Mouse (Mus musculus): ENCODE measurements around the gene Gm49380.

The Gm49380 gene

GRCm38 (mm10) chr9:44113105-44113789, at the start of gene Gm49380, which contains the start of gene Rnf26:
Gene Gm49380, minus strand, starts transcription at chr9:44113500.
Gene Rnf26, minus strand, starts transcription at chr9:44113517.
- DNase-seq: peak; percentile 96 to 98

DNA sequence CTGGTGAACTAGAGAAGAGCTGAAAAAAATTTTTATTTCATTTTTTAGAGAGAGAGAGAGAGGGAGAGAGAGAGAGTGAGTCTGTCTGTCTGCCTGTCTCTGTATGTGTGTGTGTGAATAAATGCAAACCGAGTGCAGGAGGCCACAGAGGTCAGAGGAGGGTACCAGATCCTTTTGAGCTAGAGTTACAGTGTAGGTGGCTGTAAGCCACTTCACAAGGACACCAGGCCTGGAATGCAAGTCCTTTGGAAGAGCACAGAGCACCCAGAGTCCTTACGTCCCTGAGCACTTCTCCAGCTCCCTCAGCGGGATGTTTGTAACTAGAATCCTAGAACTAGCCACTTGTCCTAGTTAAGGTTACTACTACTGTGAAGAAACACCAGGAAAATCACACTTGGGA, 46.6 kb upstream of the Gm49380 start:
- DNase-seq: no peak

- DNase-seq: peak in 1 of 2 experiments; percentile 34
Observed at GRCm38 (mm10) chr9:44147290-44147689, 34.0 kb upstream of the Gm49380 start.

- no peak for DNase-seq
Observed at GRCm38 (mm10) chr9:44144718-44145060, 31.4 kb upstream of the Gm49380 start.

DNA sequence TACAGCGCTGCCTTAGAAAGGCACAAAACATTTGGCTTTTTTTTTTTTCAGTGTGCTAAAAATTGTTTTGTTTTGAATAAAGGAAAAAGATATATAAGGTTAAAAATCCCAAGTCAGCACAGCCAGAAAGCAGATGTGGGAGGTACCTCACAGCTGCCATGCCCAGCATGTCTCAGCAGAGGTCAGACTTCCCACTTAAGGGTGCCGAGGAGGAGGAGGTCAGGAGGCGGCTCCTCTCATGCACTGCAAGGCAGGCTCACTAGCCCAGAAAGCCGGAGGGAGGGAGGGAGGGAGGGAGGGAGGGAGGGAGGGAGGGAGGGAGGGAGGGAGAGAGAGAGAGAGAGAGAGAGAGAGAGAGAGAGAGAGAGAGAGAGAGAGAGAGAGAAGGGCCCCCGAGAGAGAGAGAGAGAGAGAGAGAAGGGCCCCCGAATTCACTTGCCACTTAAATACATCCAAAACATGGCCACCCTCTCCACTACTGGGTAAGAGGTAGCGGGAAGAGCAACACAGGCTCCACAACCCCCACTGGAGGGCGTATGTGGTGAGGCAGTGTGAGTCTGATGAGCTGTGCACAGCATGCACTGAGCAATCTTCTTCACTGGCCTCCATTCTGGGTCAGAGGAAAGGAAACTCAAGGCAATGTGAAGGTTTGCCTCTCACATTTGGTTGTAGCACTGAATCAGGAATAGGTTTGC, 30.9 kb upstream of the Gm49380 start:
- peak; percentile 51 to 64 for DNase-seq

DNA sequence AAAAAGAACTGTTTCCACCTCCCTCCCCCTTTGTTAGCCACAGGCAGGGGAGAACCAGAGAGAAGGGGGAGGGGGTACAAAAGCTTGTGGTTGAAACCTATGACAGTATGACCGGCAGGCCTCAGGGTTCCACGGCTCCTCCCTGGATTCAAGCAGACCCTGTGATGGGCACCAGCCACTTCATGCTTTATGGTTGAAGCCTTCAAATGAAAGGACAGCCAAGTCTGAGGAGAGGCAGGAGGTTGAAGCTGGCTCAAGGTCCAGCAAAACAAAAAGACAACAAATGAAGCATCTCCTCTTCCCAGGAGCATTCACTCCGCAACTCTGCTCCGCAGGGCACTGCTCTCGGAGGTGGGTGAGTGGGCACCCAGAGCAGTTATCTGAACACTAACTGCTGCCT, 30.1 kb upstream of the Gm49380 start:
- no peak for DNase-seq

DNA sequence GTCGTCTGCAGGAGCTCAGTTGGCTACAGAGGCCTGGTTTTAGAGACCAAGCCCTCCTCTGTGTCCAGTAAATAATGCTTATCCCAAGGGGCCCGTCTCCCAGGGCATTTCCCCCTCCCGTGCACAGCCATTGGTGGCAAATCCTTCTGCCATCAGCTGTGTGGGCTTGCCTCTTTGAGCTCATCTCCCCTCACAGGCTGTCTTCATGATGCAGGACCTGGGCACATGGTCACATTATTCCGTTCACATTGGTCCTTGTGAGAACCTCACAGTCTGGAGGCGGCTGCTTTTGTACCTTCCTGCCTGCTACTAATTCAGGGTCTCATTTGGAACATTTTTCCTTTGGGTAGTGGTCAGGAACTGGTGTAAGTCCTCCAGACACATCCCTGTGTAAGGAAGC, 28.7 kb upstream of the Gm49380 start:
- no peak for DNase-seq

DNA sequence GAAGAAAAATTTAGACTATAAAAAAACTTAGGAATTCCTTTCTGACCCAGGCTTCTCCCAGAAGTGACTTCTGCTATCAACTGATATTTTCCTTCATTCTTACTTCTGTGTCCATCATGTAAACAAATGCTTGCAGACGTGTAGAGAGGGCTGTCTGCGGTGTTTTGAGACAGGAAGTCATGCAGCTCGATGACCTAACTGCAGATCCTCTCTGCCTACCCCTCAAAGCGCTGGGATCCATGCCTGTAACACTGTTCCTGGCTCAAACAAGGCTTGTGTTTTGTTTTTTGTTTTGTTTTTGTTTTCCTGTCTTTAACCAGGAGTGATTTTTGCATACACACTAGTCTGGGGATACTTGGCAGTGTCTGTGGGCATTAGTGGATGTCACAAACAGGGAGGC, 24.5 kb upstream of the Gm49380 start:
- no peak for DNase-seq

GRCm38 (mm10) chr9:44135731-44136411, 22.6 kb upstream of the Gm49380 start:
- no peak for DNase-seq

GRCm38 (mm10) chr9:44134851-44135730, 21.8 kb upstream of the Gm49380 start:
- peak; percentile 36 to 42 for DNase-seq

DNA sequence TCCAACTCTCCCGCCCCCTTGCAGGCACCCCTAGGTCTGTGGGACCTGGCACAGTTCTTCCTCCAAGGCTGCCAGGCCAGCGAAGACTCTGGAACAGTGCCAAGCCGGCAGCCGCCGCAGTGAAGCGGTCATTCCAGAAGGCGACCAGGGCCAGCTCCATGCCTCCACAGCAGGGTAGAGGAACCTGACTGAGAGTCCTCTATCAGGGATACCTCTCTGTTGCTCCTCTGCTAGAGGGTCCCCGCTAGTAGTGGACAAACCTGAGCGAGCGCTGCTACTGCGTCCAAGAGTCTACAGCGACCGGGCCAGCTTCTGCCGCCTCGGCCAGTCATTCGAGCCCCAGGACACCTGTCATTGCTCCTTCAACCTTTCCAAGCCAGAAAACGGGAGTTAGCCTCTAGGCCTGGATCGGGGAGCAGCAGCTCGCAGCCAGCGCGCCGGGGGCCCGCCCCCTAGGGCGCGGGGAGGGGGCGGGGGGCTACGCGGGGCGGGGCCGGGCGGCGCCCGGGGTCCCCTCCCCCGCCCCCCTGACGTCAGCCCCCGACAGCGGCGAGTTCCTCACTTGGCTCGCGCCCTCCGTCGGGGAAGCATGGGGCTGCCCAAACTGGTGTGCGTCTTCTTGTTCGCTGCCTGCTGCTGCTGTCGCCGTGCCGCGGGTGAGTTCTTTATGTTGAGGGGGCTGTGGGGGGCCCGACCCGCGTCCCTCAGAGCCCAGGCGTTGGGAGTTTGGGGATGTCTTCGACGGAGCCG, 21.0 kb upstream of the Gm49380 start, which contains the start of gene Mcam:
Mcam (plus strand) TSS at position 369 of the 750 bp plus-strand sequence.
- peak; percentile 57 to 79 for DNase-seq

DNA sequence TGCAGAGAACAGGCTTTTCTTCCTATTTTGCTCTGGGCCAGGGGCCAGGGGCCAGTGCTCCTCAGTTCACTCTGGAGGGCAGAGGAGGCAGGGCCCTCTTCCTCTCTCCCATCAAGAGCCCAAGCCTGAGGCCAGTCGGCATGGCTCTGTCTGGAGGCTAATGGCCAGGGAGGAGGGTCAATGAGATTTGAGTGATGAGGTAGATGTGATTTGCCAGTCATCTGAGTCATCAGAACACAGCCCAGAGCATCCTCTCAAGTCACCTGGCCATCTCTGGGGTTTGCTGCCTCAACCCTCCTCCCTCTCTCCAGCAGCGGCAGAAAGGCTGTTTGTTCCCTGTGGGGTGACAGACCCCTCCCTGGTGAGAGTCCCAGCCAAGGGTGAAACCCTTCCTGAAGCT, 20.0 kb upstream of the Gm49380 start:
- DNase-seq: no peak

DNA sequence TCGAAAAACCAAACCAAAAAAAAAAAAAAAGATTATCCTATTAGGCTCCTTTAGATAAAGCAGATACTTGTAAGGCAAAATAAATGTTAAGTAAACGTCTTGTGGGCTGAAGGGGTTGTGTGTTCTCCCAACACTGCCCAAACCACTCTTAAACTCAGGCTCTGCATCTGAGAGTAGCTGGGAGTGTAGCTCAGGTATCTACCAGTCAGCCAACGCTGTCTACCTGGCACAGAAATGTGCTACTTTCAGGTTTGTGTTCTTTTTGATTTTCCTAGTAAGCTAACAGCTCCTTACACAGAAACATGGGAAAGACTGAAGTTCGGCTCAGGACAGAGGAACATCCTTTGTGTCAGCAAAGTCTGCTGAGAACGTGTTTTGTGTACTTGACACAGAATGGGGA, 18.9 kb upstream of the Gm49380 start:
- no peak for DNase-seq

DNA sequence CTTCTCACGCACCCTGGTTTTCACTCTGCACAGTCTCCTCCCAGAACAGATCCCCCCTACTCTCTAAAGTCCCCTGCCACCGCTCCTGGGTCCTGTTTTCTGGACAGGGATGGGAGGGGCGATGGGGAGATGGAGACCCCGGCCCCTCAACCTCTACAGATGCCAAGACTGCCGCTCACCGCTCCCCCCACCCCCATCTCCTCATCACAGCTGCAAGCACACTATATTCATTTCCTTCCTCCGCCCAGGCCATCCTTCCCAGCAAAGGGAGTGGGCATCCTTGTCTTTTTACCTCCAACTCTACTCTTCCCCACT, 17.9 kb upstream of the Gm49380 start:
- no peak for DNase-seq

DNA sequence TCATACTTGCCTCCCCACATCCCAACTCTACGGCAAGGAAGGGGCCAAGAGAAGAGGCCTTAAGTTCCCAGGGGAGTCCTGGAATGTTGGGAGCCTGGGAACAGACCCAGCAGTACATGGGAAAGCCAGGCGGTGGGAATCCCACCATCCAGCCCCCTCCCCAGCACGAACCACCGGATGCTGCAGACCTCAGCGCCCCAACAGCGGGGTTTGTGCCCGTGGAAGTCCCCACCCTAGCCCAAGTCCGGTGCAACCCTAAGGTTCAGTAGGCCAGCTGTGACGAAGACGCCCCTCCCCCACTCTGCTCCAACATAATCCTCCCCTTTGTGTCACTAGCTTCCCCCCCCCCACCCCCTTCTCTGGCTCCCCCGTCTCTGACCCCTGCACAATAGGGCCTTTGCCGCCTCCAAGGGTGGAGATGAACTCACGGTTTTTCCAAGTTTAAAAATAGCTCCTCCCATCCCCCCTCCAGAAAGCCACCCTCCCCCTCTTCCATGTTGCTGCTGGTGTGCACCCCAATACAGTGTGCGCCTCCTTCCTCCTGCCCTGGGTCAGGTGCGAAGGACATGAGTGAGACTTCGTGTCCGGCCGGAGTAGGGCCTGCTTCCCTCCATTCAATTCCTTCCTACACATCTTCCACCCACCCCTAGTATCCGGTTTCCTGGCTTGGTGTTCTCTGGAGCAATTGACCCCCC, 17.4 kb upstream of the Gm49380 start:
- DNase-seq: no peak

DNA sequence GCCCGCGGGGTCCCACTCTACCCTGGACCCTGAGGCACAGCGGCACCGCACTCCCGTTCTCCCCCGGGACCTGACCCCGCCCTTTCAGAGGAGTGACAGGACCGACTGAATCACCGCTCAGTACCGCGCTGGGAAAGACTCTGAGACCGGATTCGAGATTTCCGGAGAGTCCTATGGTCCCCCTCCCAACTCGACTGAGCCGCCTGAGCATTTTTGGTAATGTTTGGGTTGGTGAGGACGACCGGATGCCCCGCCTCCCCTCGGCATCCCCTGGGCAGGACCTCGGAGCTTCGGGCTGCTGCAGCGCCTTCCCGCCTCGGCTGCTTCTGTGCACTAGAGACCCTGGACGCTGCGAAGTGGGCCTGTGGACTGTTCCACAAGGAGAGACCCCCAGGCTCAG, 16.7 kb upstream of the Gm49380 start:
- peak; percentile 76 to 77 for DNase-seq

DNA sequence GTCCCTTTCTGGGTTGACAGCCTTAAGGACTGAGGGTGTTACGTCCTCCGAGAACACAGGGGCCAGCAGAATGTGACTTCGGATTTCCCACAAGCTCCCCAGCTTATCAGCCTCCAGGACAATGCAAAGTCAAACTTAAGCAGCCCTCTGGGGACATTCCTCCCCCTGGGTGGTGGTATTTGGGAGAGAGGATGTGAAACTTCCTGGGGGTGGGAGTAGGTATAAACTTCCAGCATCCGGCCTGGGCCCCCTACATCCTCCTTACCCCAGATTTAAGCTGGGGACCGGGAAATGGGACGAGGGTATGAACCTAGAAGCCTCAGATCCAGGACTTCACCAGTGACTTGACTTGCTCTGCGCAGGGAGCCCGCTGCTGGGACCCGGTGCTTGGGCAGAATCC, 16.3 kb upstream of the Gm49380 start:
- no peak for DNase-seq

DNA sequence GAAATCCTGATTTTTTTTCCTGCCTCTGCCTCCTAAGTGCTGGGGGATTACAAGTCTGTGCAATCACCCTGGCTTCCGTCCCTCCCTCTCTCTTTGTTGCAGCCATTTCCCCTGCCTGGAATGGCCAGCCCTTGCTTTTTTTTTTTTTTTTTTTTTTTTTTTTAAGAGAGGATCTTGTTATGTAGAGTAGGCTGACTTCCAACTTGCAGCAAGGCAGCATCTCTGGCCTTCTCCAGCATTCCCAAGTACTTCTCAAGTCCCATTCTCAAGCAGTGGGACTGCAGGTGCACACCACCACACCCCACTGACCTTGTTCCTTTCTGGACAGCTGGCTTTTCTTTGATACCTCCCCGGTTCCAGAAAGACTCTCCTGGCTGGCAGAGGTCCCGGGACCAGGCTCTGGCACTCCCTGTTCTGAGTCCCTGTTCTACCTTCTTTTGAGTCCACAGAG, 14.1 kb upstream of the Gm49380 start:
- DNase-seq: peak; percentile 54 to 79

GRCm38 (mm10) chr9:44126746-44127145, 13.4 kb upstream of the Gm49380 start:
- DNase-seq: no peak

DNA sequence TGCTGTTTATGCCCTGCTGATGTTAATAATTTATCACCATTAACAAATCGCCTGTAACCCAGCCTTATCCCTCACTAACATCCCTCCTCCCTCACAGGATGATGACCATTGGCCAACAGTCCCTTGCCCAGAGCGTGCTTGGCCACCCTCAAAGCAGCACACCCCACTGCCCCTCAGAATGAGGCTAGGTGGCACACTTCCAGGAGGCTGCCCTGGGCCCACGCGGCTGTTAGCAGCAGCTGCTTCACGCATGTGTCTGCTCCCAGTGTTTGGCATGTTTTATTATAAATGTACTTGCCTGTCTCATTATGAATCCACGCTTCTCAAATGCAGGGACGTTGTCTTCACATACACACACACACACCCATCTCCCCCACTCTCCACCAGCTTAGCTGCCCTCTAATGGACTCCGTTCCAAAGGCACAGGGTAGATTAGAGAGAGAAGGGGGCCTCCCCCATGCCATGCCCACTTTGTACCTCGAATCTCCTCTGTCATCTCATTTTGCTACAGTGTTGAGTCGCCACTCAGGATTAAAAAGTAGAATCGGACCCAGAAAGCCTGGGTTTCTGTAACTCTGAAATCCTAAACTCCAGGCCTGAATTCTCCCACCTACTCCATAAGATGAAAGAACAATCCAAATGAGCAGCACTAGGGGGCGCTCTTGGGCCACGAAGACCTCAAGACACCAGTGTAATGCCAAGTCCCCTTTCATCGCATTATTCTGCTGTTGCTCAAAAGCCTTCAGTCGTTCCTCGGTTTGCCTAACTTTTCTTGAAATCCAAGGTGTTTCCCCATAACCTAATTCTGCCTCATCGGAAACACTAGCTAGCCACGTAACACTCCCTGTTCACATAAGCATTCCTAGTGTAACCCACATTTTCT, 12.5 kb upstream of the Gm49380 start:
- DNase-seq: peak; percentile 85 to 92

GRCm38 (mm10) chr9:44125026-44125425, 11.7 kb upstream of the Gm49380 start:
- DNase-seq: no peak

Data from kidney, adult 8-10 months (tissue).